Mouse (Mus musculus) stomach, embryonic 15.5 days (tissue): ENCODE measurements at regions not wholly inside any gene's neighbourhood (a gene's known extent, or its start where the extent isn't known, plus 50 kb on each side); places are given as distances from the start of the nearest gene placed in this dataset.

Source experiments
- ATAC-seq: fragments of 200-750 bp; cut with Nextera tagmentation; 2 replicates; pipeline ENCODE4 v1.8.0; 2017; ENCODE audit warnings: low read depth, moderate number of reproducible peaks, moderate TSS enrichment; ENCODE audit not compliant: insufficient read depth, low FRiP score
- H3K27ac ChIP-seq: fragments of 300-500 bp; sonication (generic); 2 replicates; pipeline ENCODE4 v1.5.1; 2015; ENCODE audit warnings: mild to moderate bottlenecking, inconsistent platforms
- H3K27me3 ChIP-seq: fragments of 300-500 bp; sonication (generic); replicated peaks from 2 replicates; pipeline ENCODE4 v1.6.1; 2015; ENCODE audit warnings: inconsistent platforms
- H3K36me3 ChIP-seq: fragments of 300-500 bp; sonication (generic); 2 replicates; pipeline ENCODE4 v1.6.1; 2015; ENCODE audit warnings: inconsistent platforms
- H3K4me1 ChIP-seq: fragments of 300-500 bp; sonication (generic); 2 replicates; pipeline ENCODE4 v1.6.1; 2015; ENCODE audit warnings: inconsistent platforms
- H3K4me2 ChIP-seq: fragments of 300-500 bp; sonication (generic); 2 replicates; pipeline ENCODE4 v1.6.1; 2015; ENCODE audit warnings: mild to moderate bottlenecking, inconsistent platforms
- H3K4me3 ChIP-seq: fragments of 300-500 bp; sonication (generic); replicated peaks from 2 replicates; pipeline ENCODE4 v1.5.1; 2015; ENCODE audit warnings: inconsistent platforms
- H3K9ac ChIP-seq: fragments of 300-500 bp; sonication (generic); 2 replicates; pipeline ENCODE4 v1.6.1; 2015; ENCODE audit warnings: inconsistent platforms
- H3K9me3 ChIP-seq: fragments of 300-500 bp; sonication (generic); 2 replicates; pipeline ENCODE4 v1.6.1; 2016; ENCODE audit warnings: inconsistent platforms
- WGBS: fragments of 180-500 bp; shearing (Covaris S2); methylation state at CpG from one replicate; pipeline ENCODE4 v1.1.7; 2015; 5-methylcytosine and 5-hydroxymethylcytosine counted together

DNA sequence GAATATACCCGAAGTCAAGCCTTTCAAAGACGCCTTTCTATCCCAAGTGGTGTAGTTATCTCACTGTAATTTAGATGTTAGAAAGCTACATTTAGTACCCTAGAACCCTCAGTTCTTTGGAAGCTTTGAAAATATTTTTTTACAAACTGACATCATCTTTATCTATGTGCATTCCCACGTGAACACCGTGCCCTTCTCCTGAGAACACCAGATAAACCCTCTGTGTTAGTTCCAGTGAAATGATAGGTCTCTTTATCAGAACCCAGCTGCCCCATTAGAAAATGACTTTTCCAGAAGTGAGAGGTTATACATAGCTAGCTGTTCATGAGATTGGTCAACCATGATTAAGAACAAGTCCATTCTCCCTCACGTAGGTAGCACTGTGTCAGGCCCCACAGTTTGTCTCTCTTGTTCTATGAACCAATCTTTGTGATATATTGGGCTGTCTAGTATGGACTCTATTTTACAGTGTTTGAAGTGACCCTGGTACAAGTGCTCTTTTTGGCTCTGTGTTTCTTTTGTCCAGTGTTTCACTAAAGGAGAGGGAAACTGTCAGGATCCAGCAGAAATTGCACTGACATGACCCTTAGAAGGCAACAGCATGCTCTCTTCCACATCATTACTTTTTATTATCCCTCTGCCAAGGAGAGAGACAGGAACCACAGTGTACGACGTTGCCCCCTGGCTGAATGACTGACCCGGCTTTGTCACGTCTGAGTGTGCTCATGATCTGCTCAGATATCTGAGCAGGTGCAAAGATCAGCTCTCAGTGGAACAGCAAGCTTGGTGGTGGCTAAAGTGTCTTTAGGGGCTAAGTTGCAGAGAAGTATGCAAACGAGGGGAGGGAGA is 1717.9 kb upstream of the Gm7489 start:
- Histone ChIP-seq H3K9me3 (no peaks in the 10 kb centered on the region), H3K27me3 (no peaks in the 10 kb centered on the region), H3K4me3 (no peak overlapping the region), H3K27ac (no peak overlapping the region), H3K4me2 (no peak overlapping the region), H3K36me3 (no peaks in the 10 kb centered on the region), H3K9ac (no peak overlapping the region), H3K4me1 (peaks cover 3% of the 10 kb centered on the region; the same call in 1 of the 2 replicates)
- ATAC-seq, result peak; percentile 85; the same call in 1 of the 2 replicates
- 76% methylated on average over 10 of the region's 10 CpGs for whole genome bisulfite sequencing

DNA sequence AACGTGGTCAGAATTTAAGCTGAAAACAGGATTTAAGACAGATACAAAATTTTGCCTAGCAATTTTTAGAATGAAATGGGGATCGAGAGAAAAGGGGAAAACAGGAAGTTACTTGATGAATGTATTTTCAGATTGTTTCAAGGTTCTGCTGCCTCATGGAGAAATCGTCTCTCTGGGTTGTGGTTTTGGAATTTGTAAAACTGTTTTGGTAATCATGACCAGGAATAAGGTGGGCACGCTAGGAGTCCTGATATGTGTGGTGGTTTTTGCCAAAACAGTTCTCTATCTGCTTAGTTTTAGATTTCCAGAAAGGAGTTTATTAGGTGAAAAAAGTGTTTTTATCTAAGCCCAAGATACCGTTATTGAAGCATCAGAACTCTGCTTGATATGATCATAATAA is 1716.9 kb upstream of the Gm7489 start:
- ATAC-seq, result no peak
- Histone ChIP-seq H3K9ac (no peak overlapping the region), H3K9me3 (no peaks in the 10 kb centered on the region), H3K4me1 (no peaks in the 10 kb centered on the region), H3K4me2 (no peak overlapping the region), H3K36me3 (no peaks in the 10 kb centered on the region), H3K27me3 (no peaks in the 10 kb centered on the region), H3K4me3 (no peak overlapping the region), H3K27ac (no peak overlapping the region)
- WGBS, result 76% methylated on average over 5 of the region's 5 CpGs

DNA sequence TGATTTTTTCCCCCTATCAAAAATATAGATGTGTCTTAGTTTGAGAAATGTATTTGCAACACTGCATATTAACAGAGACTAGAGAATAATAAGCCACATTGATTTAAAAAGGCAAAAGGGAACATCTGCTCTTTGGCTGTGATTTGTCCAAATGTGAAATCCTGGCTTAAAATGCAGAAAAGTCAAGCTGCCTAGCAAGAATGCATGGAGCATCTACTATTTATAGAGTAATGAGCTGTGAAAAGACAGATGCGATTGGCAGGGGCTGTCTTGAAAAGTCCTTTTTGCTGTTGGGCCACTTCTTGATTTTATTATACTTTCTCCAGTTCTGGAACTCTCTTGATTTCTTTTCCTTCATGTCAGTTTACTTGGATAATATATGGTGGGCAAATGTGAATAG is 1707.8 kb upstream of the Gm7489 start:
- Histone ChIP-seq H3K27me3 (no peaks in the 10 kb centered on the region), H3K27ac (no peak overlapping the region), H3K4me3 (no peak overlapping the region), H3K4me2 (no peak overlapping the region), H3K4me1 (no peaks in the 10 kb centered on the region), H3K36me3 (no peaks in the 10 kb centered on the region), H3K9me3 (no peaks in the 10 kb centered on the region), H3K9ac (no peak overlapping the region)
- no peak for ATAC-seq
- whole genome bisulfite sequencing, result 97% methylated on average over 1 of the region's 1 CpGs

DNA sequence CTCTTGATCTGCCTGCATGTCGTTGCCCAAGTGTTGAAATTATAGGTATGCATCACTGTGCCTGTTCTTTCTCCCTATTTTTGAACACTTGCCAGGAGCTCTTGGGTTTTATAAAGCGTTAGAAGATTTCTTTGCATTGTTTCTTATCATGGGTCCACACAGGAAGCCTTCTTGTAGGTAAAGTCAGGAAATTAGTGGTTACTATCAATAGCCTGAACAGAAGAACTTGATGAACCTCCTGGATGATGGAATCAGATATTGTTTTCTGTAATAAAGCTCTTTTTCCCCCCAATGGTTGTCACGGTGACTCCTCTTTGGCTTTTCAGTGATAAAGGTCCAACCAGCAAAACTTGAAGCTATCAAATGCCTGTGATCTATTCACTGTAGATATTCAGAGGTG is 1706.0 kb upstream of the Gm7489 start:
- H3K36me3 ChIP-seq, result no peaks in the 10 kb centered on the region
- no peak overlapping the region for H3K27ac ChIP-seq
- no peaks in the 10 kb centered on the region for H3K9me3 ChIP-seq
- no peak overlapping the region for H3K4me2 ChIP-seq
- H3K4me3 ChIP-seq, result no peak overlapping the region
- no peak for ATAC-seq
- H3K4me1 ChIP-seq, result no peaks in the 10 kb centered on the region
- H3K9ac ChIP-seq, result no peak overlapping the region
- H3K27me3 ChIP-seq, result no peaks in the 10 kb centered on the region
- WGBS, result 62% methylated on average over 3 of the region's 3 CpGs

DNA sequence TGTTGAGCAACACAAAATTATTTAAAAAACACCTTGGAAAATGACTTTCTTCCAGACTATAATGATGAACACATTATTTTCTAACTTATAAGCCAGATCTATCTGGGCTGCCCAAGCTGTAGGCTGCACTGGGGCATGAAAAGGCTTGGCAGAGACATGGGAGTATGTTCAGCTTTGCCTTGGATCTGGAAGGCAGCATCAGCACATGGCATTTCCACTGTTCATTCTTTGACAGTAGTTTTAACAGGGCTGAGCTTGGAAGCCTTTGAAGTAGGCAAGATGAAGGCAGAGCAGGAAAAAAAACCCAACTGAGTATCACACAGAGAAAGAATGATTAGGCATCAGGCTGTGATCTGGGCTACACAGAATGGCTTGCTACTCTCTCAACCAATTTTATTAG is 1705.3 kb upstream of the Gm7489 start:
- no peak overlapping the region for H3K4me2 ChIP-seq
- no peaks in the 10 kb centered on the region for H3K27me3 ChIP-seq
- H3K27ac ChIP-seq, result no peak overlapping the region
- H3K9me3 ChIP-seq, result no peaks in the 10 kb centered on the region
- ATAC-seq, result no peak
- no peak overlapping the region for H3K9ac ChIP-seq
- no peaks in the 10 kb centered on the region for H3K4me1 ChIP-seq
- H3K4me3 ChIP-seq, result no peak overlapping the region
- H3K36me3 ChIP-seq, result no peaks in the 10 kb centered on the region

DNA sequence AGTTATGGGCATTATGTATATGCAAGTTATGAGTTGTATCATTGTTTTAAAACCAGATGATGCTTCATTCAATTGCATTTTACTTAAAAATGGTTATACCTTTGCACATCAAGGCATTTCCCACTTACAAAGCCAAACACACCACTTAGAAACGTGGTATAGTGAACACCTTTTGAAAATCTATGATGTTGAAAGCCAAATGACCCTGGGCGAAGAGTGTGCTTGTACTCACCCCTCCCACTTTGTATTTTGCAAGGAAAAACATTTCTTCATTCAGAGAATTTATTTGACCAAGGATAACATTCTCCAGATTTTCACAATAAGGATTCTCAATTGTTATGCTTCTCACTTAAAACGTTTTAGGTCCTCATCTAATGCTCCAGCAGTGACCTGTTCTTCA is 1693.5 kb upstream of the Gm7489 start:
- 63% methylated on average over 3 of the region's 3 CpGs for WGBS
- no peak overlapping the region for H3K4me2 ChIP-seq
- H3K9ac ChIP-seq, result no peak overlapping the region
- H3K27me3 ChIP-seq, result no peaks in the 10 kb centered on the region
- no peak overlapping the region for H3K4me3 ChIP-seq
- no peaks in the 10 kb centered on the region for H3K36me3 ChIP-seq
- H3K4me1 ChIP-seq, result no peaks in the 10 kb centered on the region
- H3K27ac ChIP-seq, result no peak overlapping the region
- no peaks in the 10 kb centered on the region for H3K9me3 ChIP-seq
- no peak for ATAC-seq

DNA sequence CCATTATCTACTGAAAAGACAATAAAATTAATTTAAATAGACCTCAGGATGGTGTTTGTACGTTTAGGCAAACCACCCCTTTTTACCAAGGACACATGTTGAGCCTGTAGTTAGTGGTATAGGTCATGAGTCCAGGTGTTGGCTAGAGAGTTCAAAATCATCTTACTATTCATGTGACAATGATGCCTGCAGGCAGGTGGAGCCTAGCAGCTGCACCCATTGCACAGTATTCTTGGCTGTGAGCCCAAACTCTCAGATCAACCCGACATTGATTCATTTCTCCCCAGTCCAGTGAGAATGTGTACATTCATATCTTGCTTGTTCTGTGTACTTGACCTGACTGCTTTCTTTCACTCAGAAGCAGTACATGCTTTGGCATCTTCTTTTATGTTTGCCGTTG is 1677.4 kb upstream of the Gm7489 start:
- H3K36me3 ChIP-seq, result no peaks in the 10 kb centered on the region
- no peak overlapping the region for H3K9ac ChIP-seq
- no peak overlapping the region for H3K27ac ChIP-seq
- ATAC-seq, result peak; percentile 60
- no peaks in the 10 kb centered on the region for H3K4me1 ChIP-seq
- WGBS, result 52% methylated on average over 3 of the region's 3 CpGs
- H3K4me3 ChIP-seq, result no peak overlapping the region
- no peaks in the 10 kb centered on the region for H3K27me3 ChIP-seq
- no peaks in the 10 kb centered on the region for H3K9me3 ChIP-seq
- H3K4me2 ChIP-seq, result no peak overlapping the region

DNA sequence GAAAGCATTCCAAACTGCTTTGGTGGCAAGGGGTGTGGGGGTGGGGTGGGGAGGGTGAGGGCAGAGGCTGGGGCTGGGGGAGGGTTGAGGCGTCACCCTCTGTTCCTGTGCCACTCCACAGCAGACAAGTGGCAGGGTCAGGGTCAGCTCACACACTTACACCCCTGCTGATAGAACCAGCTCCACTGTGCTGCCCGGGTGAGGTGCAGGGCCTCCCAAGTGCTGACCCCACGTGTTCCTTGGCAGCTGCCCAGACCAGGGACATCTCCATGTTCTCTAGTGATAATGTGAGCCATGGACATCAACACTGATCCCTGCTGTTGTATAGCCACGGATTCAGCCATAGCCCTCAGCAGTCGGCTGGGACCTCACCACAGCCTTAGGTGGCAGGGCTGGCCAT is 1652.3 kb upstream of the Gm7489 start:
- H3K4me1 ChIP-seq, result no peaks in the 10 kb centered on the region
- no peak overlapping the region for H3K4me3 ChIP-seq
- H3K4me2 ChIP-seq, result no peak overlapping the region
- H3K9me3 ChIP-seq, result no peaks in the 10 kb centered on the region
- H3K27ac ChIP-seq, result no peak overlapping the region
- WGBS, result 90% methylated on average over 5 of the region's 5 CpGs
- 0 out of 2 replicates have a peak, but pooled peaks have one; percentile 27 for ATAC-seq
- no peaks in the 10 kb centered on the region for H3K36me3 ChIP-seq
- H3K9ac ChIP-seq, result no peak overlapping the region
- H3K27me3 ChIP-seq, result no peaks in the 10 kb centered on the region

DNA sequence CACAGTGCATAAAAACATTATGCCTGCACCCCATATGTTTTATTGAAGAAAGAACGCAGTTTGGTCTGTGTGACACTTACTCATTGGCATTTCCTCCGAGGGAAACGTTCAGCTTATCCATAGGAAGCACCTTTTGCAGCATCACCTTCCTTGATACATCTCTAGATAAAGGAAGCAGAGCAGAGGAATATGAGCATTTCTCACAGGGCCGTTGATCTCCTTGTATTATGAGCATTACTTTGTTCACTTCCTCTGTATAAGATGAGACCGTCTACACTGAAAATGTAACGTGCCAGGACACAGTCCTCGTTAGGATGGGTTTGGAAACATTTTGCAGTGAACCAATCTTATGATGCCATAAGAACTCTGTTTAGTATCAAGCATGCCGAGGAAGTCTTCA is 1648.5 kb upstream of the Gm7489 start:
- Histone ChIP-seq H3K4me2 (no peak overlapping the region), H3K4me3 (no peak overlapping the region), H3K36me3 (no peaks in the 10 kb centered on the region), H3K27ac (no peak overlapping the region), H3K27me3 (no peaks in the 10 kb centered on the region), H3K9ac (no peak overlapping the region), H3K4me1 (no peaks in the 10 kb centered on the region), H3K9me3 (no peaks in the 10 kb centered on the region)
- WGBS, result 23% methylated on average over 8 of the region's 8 CpGs
- no peak for ATAC-seq

DNA sequence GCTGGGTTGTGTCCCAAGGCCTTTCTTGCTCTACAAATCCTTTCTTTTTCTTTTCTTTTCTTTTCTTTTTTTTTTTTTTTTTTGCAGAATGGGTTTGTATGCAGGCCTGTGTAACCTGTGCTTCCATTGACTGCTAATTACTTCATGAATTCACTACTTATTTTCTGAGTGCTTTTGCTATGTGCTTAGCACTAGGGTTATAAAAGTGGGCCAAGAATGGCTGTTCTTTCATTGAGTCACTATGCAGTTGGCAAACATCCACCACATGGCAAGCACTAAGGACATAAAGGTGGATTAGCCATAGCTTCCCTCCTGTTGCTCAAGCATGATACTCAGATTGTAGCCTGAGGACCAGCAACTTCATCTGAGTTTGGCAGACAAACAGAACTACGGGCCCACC is 1641.8 kb upstream of the Gm7489 start:
- H3K36me3 ChIP-seq, result no peaks in the 10 kb centered on the region
- H3K9ac ChIP-seq, result no peak overlapping the region
- no peaks in the 10 kb centered on the region for H3K4me1 ChIP-seq
- H3K27me3 ChIP-seq, result no peaks in the 10 kb centered on the region
- H3K4me3 ChIP-seq, result no peak overlapping the region
- H3K9me3 ChIP-seq, result no peaks in the 10 kb centered on the region
- no peak for ATAC-seq
- H3K4me2 ChIP-seq, result no peak overlapping the region
- no peak overlapping the region for H3K27ac ChIP-seq
- 100% methylated on average over 1 of the region's 1 CpGs for WGBS
